25 mouse cellular contexts compared by ENCODE assay signal in the genomic region with DNA sequence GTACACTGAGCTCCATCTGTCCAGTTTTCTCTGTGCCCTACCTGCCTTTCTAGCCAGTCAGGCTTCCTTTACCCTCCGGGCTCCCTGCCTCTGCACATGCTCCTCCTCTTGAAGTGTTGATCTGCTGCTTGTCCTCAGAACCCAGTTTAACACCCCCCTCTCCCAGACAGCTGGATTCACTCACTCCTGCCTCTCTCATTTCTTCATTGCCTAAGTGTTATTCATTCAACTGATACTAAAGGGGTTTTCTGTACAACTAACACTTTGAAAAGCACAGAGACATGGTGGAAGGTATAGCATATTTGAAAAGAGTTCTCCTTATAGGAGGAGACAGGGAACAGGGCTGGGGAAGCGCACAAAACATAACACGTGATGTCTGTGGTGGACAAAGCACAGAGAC.
A peak's percentile ranks its signal among the peaks of the same experiment; 100 is the strongest.
DNase-seq lines count a peak whose midpoint lies in the region; ATAC-seq and TF ChIP-seq lines count a peak whose summit lies in the region.
"Had no signal": no experiment of that assay in that cellular context is flagged by ENCODE, and none has a peak within 500 bp of the region (broad histone marks: within the 10 kb centered on the region; RNA-seq: fewer than 3 reads in every experiment).

No protein-coding gene starts in this region.

- H3K9me3 ChIP-seq in kidney, postnatal 0 days (replicated peaks; ENCODE audit: low read length) = no peaks in the 10 kb centered on the region
- H3K9me3 ChIP-seq in lung, embryonic 16.5 days (ENCODE audit: control insufficient read depth, low read length) = no peaks in the 10 kb centered on the region
- 0 out of 2 replicates have a peak, but pooled peaks cover 4% of the 10 kb centered on the region for H3K9me3 ChIP-seq in forebrain, embryonic 13.5 days (replicated peaks)
- H3K9me3 ChIP-seq: embryonic facial prominence, embryonic 12.5 days; embryonic facial prominence, embryonic 15.5 days; hindbrain, embryonic 10.5 days had no signal

- no peak overlapping the region for H3K4me2 ChIP-seq in kidney, postnatal 0 days (ENCODE audit: low read length)
- no peak overlapping the region for H3K4me2 ChIP-seq in lung, embryonic 16.5 days (ENCODE audit: low read depth, low read length)
- no peak overlapping the region for H3K4me2 ChIP-seq in forebrain, embryonic 13.5 days
- H3K4me2 ChIP-seq: embryonic facial prominence, embryonic 12.5 days; embryonic facial prominence, embryonic 15.5 days; heart, embryonic 11.5 days; hindbrain, embryonic 13.5 days had no signal

- no peak overlapping the region for H3K9ac ChIP-seq in kidney, postnatal 0 days (ENCODE audit: low read depth, low read length)
- no peak overlapping the region for H3K9ac ChIP-seq in lung, embryonic 16.5 days (ENCODE audit: low read length)
- no peak overlapping the region for H3K9ac ChIP-seq in forebrain, embryonic 13.5 days
- H3K9ac ChIP-seq: embryonic facial prominence, embryonic 12.5 days; embryonic facial prominence, embryonic 15.5 days; hindbrain, embryonic 13.5 days had no signal

- H3K4me3 ChIP-seq in kidney, postnatal 0 days (replicated peaks; ENCODE audit: low read depth, low read length) = no peak overlapping the region
- H3K4me3 ChIP-seq in lung, embryonic 16.5 days (ENCODE audit: low read length) = no peak overlapping the region
- H3K4me3 ChIP-seq in forebrain, embryonic 13.5 days = no peak overlapping the region
- H3K4me3 ChIP-seq: embryonic facial prominence, embryonic 12.5 days; embryonic facial prominence, embryonic 15.5 days; hindbrain, embryonic 10.5 days; hindbrain, embryonic 13.5 days had no signal

- no peak for ATAC-seq in kidney, postnatal 0 days (replicated peaks; ENCODE audit: low FRiP score, low read depth)
- peak; percentile 78 for ATAC-seq in lung, embryonic 16.5 days (ENCODE audit: low read depth)
- no peak for ATAC-seq in forebrain, embryonic 13.5 days
- ATAC-seq: forebrain, embryonic 16.5 days; hindbrain, embryonic 16.5 days; Patski had no signal

- no peaks in the 10 kb centered on the region for H3K27me3 ChIP-seq in kidney, postnatal 0 days (ENCODE audit: insufficient read depth, low read length)
- H3K27me3 ChIP-seq in lung, embryonic 16.5 days (ENCODE audit: control insufficient read depth, insufficient read depth, low read depth, low read length) = no peaks in the 10 kb centered on the region
- H3K27me3 ChIP-seq in forebrain, embryonic 13.5 days = no peaks in the 10 kb centered on the region
- H3K27me3 ChIP-seq: CH12.LX; embryonic facial prominence, embryonic 12.5 days; embryonic facial prominence, embryonic 15.5 days; hindbrain, embryonic 13.5 days; Patski had no signal

- H3K27ac ChIP-seq in kidney, postnatal 0 days = no peak overlapping the region
- H3K27ac ChIP-seq in lung, embryonic 16.5 days (ENCODE audit: low read length) = no peak overlapping the region
- H3K27ac ChIP-seq in forebrain, embryonic 13.5 days = no peak overlapping the region
- H3K27ac ChIP-seq: embryonic facial prominence, embryonic 12.5 days; embryonic facial prominence, embryonic 15.5 days; hindbrain, embryonic 10.5 days; hindbrain, embryonic 13.5 days had no signal

- 68% methylated on average over 3 of the region's 3 CpGs for WGBS in kidney, postnatal 0 days
- WGBS in lung, embryonic 16.5 days = 42% methylated on average over 3 of the region's 3 CpGs
- WGBS in forebrain, embryonic 13.5 days = 77% methylated on average over 3 of the region's 3 CpGs

- TF ChIP-seq CTCF in kidney, postnatal 0 days (IDR thresholded peaks at IDR 0.05; ENCODE audit: low read depth) = no peak

- DNase-seq in kidney, postnatal 0 days (ENCODE audit: low spot score) = peak; percentile 19
- DNase-seq in kidney, postnatal 10 days = no peak
- DNase-seq in lung, postnatal 14 days = peak; percentile 19
- DNase-seq in thymus, postnatal 14 days = no peak
- DNase-seq in embryo, embryonic 10 days (ENCODE audit: low spot score) = no peak
- DNase-seq: adrenal gland, postnatal 10 days; adrenal gland, postnatal 36 days; B cell, adult 2 months; cerebellum, adult 18-20 months; cerebellum, adult 9-10 months; cerebellum, postnatal 14 days; gastrocnemius, postnatal 10 days; gastrocnemius, postnatal 36 days had no signal

- H3K4me1 ChIP-seq in kidney, postnatal 0 days (replicated peaks; ENCODE audit: insufficient read depth, low read length) = no peaks in the 10 kb centered on the region
- peaks cover 3% of the 10 kb centered on the region; the same call in 1 of the 2 replicates for H3K4me1 ChIP-seq in lung, embryonic 16.5 days (replicated peaks; ENCODE audit: control insufficient read depth, insufficient read depth, low read length)
- no peaks in the 10 kb centered on the region for H3K4me1 ChIP-seq in forebrain, embryonic 13.5 days
- H3K4me1 ChIP-seq: embryonic facial prominence, embryonic 12.5 days; embryonic facial prominence, embryonic 15.5 days; hindbrain, embryonic 10.5 days; hindbrain, embryonic 13.5 days had no signal

- H3K36me3 ChIP-seq in kidney, postnatal 0 days (ENCODE audit: insufficient read depth, low read length) = no peaks in the 10 kb centered on the region
- H3K36me3 ChIP-seq in lung, embryonic 16.5 days (ENCODE audit: control insufficient read depth, insufficient read depth, low read length) = no peaks in the 10 kb centered on the region
- H3K36me3 ChIP-seq in forebrain, embryonic 13.5 days (ENCODE audit: poor library complexity, severe bottlenecking) = no peaks in the 10 kb centered on the region
- H3K36me3 ChIP-seq: embryonic facial prominence, embryonic 12.5 days; embryonic facial prominence, embryonic 15.5 days; G1E; hindbrain, embryonic 10.5 days; hindbrain, embryonic 13.5 days had no signal

Comparison
In these comparisons a context has a peak if more than half of its experiments do, and no peak if none do; other contexts are left out.
1. DNase-seq: peak in kidney, postnatal 0 days (single experiment) and lung, postnatal 14 days (single experiment); none in kidney, postnatal 10 days (single experiment), thymus, postnatal 14 days (single experiment) and embryo, embryonic 10 days (single experiment).